Mouse (Mus musculus): ENCODE measurements around the gene Clec2e. TPM values are rescaled to one million over a fixed set of nuclear protein-coding genes. Genes with fewer than 3 reads are reported as not detected.

Gene Clec2e
- polyA plus RNA-seq, 3 experiments from 2014 or later = not detected

GRCm38 (mm10) chr6:129056237-129056636, 44.5 kb downstream of the Clec2e start:
- no peak for ATAC-seq

DNA sequence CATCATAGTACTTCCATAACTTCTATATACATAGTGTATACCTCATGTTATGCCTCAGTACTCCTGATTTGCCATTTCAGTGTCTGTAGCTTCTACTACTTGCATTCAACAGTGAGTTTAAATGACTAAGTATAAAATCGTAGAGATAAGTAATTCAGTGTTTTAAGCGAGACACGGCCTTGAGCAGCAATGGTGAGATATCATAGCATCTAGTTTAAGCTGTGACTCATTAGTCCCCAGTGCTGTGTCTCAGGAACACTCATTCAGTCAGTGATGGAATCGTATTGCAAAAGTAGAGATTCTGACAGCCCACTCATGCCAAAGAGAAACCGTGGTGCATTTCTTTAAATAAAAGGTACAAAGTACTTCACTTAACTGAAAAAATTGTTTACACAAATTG, 49.0 kb downstream of the Clec2e start:
- no peak for ATAC-seq

- ATAC-seq = no peak
Measured at GRCm38 (mm10) chr6:129051086-129051485, 49.6 kb downstream of the Clec2e start.

GRCm38 (mm10) chr6:129049596-129050251, 51.0 kb downstream of the Clec2e start:
- ATAC-seq = no peak

- ATAC-seq = no peak
Measured at GRCm38 (mm10) chr6:129048857-129049473, 51.7 kb downstream of the Clec2e start.

DNA sequence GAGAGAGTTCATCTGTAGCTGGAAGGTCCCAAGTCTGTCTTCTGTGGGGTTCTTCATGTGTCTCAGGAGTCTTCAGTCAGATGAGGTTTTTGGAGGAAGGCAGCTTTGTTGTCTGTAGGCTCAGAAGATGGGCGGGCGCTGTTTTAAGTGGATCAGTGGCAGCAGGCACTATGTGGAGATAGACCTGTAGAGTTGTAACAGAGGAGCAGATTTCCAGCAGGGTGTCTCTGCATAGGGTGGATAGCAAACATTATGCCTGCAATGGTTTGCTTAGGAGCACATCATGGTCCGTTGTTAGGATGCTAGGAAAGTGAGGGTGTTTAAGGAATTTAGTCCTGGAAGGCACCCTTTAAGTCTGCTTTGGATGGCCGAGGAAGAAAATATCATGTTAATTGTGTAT, 52.3 kb downstream of the Clec2e start:
- no peak for ATAC-seq

DNA sequence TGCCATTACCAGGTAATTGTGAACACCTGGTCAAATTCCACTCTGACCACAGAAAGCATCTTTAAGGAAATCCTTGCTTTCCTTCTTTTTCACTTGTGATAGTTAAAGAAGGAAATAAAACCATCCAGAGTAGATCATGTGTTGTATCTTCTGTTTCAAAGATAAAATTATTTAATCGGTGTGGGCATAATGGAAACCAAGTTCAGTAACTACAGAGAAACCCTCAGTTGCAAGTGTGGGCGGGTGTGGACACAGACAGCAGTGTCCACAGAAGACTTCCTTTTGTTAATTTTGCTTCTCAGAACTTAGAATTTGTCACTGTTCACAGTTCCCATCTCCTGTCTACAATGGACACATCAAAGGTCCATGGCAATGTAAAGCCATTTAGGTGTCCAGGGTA, 55.1 kb downstream of the Clec2e start, which contains the start of gene Klrb1f:
TSS of gene Klrb1f (plus strand) at position 301 of the 400 bp plus-strand sequence.
- ATAC-seq = no peak

DNA sequence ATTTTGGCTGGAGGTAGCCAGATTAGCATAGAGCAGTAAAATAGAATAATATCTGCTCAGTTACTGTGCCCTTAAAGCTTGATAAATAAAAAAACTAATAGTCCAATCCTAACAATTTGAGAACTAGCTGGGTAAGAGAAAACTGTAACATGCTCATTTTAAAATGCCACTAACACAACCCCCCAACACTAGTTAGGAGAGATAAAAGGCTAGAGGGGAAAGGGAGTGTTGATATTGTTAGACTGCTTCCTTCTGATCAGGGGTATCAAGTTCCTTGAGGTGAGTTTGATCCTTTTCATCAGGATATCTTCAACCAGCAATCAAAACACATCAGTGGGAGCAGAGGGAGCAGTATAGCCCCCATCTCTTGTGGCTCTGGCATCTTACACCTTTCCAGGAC, 58.2 kb downstream of the Clec2e start:
- ATAC-seq = no peak

Other genes starting within 250 kb of the Clec2e start
- gene Clec2i, start 213.3 kb downstream of the Clec2e start, polyA plus RNA-seq (2017; shearing (Covaris generic)) = 10 to 100 TPM; 70.5 to 91.7 (median 73.9) TPM
- gene BC035044, start 209.8 kb downstream of the Clec2e start, polyA plus RNA-seq (2017; shearing (Covaris generic)) = 1 to 10 TPM; 4.6 to 6.7 (median 5.6) TPM
- gene Clec2g, start 166.5 kb downstream of the Clec2e start, polyA plus RNA-seq (2017; shearing (Covaris generic)) = 1 to 10 TPM in 2 of 3 experiments, under 1 TPM in 1; 0.95 to 5.0 (median 1.1) TPM
- gene Klrb1f, start 55.0 kb downstream of the Clec2e start, polyA plus RNA-seq (2017; shearing (Covaris generic)) = 1 to 10 TPM; 1.5 to 9.2 (median 5.2) TPM
- 10 to 100 TPM; 12.0 to 41.7 (median 33.6) TPM for gene Clec2d, start 79.7 kb upstream of the Clec2e start, polyA plus RNA-seq (2017; shearing (Covaris generic))
- 100 to 1,000 TPM; 152 to 264 (median 175) TPM for gene Cd69, start 174.5 kb upstream of the Clec2e start, polyA plus RNA-seq (2017; shearing (Covaris generic))
- gene 4922502D21Rik, start 230.9 kb upstream of the Clec2e start, polyA plus RNA-seq (2017; shearing (Covaris generic)) = not detected
- 1 to 10 TPM in 1 of 3 experiments, not detected in 2; 2.0 TPM for gene Clec12a, start 241.8 kb upstream of the Clec2e start, polyA plus RNA-seq (2017; shearing (Covaris generic))

Data from inflammation-experienced regulatory T-cells, adult 6 months (primary cell).